Mouse (Mus musculus) cerebellum, postnatal 14 days (tissue): ENCODE measurements at regions not wholly inside any gene's neighbourhood (a gene's known extent, or its start where the extent isn't known, plus 50 kb on each side); places are given as distances from the start of the nearest gene placed in this dataset.

ENCODE experiments used
- DNase-seq, 2 experiments: peaks; one replicate each; pipeline ENCODE4 v3.0.0; 2021; ENCODE audit warnings: mixed read lengths in 2 of 2

- DNase-seq: peak; percentile 27 to 39
These were observed 178.3 kb upstream of the Topaz1 start for GRCm38 (mm10) chr9:122568691-122569441.

DNA sequence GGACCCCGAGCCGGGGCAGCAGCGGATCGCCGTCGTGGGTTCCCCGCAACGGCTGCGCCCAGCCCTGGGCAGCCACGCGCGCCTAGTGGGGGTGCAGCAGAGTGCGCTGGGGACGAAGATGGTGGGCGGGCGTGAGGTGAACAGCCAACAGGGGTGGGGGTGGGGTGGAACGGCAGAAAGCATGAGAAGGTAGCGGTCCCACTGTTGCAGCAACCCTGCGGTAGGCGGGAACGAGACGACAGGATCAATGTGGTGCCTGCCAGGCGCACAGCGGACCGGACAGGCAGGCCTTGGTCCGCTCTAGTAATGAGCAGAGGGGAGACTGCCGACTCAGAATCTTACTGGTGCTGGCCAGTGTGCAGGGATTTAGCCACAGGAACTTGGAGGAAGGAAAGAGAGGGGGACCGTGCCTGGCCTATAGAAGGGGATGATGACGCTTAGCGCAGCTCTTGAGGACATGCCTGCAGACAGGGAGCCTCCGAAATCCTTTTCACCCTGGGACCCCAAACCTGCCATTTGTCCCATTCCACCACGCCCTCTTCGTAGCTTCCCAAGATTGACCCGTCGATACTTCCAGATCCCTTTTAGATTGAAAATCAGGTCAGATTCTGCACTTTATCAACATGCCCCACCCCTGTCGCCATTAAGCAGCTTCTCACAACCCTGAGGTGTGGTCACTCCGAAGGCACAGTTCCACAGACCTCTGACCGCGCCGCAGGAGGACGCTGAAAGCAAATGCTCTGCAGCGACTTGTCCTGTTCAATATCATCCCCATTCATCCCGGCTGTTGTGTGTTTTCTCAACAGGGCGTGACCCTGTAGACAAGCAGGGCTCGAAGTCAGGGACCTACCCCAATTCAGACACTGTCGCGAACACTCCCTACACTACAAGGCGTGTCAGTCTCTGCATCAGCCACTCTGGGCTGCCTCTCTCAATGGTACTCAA is 177.4 kb upstream of the Topaz1 start:
- DNase-seq: no peak

GRCm38 (mm10) chr9:122571001-122571400 is 176.1 kb upstream of the Topaz1 start:
- no peak for DNase-seq

DNA sequence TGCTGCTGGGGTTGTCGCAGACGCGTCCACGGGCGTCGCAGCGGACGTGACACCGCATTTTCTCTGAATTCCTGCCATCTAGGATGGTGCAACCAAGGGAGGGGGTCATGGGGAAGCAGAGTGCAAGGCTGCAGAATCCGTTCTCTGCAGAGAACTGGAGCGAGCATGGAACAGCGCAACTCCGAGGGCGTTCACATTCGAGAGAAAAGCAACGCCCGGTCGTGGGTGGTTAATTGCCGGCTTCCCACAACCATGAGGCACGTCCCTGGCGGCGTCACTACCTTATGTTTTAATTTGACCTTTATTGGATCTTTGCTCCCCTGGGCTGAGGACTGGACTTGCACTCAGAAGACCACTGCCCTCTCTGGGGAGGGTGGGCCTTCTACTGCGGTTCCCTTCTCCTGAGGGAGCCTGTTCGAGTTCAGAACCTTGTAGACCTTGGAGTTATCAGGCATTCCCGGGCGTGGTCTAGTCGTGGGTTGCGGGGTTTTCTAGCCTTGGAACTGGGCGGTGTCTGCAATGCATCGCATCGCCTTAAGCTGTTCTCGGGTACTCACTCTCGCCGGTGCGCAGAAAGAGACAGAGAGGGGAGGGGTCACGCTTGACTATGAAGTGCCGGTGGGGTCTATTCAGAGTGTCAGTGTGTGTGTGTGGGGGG is 175.6 kb upstream of the Topaz1 start:
- DNase-seq: peak; percentile 24 to 29

GRCm38 (mm10) chr9:122572060-122572835 is 174.9 kb upstream of the Topaz1 start:
- peak; percentile 60 to 61 for DNase-seq

- no peak for DNase-seq
These were observed 174.3 kb upstream of the Topaz1 start for GRCm38 (mm10) chr9:122572836-122573267.

- DNase-seq: no peak
These were observed 161.9 kb upstream of the Topaz1 start for GRCm38 (mm10) chr9:122585228-122585627.

DNA sequence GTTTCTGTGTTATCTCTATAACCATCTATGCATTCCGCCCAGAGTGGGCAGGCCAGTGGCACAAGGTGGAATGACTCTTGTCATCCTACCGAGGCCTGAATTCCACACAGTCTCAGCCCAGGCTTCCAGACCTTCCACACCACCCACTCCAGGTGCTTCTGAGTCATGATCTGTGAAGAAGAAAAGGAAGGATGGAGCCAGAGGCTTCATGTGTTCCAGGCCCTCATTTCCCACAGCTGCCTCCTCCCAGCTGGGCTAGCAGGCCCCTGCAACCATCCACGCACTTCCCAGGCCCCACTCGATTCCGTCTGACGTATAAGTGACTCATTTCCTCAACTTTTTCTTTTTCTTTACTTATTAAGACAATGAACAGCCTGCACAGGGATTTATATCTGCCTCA is 160.7 kb upstream of the Topaz1 start:
- DNase-seq: no peak

DNA sequence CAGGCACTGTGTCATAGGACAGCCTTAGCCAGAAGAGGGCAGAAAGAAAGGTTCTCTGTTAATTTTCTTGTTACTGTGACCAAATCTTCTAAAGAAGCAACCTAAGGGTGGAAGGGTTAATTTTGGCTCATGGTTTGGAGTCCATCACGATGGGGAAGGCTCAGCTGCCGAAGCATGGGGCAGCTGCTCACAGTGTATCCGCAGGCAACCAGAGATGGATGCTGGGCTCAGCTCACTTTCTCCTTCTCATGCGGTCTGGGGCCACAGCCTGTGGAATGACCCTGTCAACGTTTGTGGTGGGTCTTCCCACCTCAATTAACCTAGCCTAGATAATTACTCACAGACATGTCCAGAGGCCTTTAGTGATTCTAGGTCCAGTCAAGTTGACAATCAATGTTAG is 160.2 kb upstream of the Topaz1 start:
- DNase-seq: no peak

- peak in 1 of 2 experiments; percentile 16 for DNase-seq
These were observed 158.9 kb upstream of the Topaz1 start for GRCm38 (mm10) chr9:122588246-122588645.

GRCm38 (mm10) chr9:122592820-122593615 is 154.1 kb upstream of the Topaz1 start:
- DNase-seq: no peak

DNA sequence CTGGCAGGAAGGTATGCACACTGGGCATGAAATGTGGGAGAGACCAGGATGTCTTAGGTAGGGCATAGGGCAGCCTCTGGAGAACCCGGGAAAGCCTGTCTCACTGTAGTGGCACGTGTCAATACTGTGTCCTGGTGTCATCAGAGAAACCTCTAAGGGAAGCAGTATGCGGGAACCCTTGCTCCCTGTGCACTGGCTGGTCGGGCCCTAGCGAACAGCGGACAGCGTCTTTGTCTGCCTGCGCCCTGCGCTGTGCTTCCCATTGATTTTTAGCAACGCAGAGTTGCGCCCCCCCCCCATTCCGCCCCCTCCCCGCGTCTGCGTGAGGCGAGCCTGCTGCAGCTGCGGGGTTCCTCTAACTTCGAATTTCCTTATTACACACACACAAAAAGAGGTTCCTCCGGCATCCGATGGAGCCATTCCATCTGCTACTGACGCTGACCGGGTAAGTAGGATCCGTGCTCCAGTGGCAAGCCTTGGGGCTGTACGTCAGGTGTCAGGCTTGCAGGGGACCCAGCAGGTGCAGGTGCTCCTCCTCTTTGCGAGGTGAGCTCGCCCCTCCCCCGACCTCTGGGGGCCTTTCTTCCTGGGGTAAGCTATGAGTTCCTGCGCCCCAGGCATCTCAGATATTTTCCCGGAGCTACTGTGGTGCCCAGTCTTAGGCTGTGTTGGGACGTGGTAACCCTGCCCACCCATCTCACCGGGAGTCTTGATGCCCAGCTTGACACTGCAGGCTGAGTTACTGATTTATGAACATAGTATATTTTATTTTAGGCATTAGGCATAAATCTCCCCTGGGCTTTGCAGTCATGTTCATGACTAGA is 151.8 kb upstream of the Topaz1 start:
- DNase-seq: no peak

DNA sequence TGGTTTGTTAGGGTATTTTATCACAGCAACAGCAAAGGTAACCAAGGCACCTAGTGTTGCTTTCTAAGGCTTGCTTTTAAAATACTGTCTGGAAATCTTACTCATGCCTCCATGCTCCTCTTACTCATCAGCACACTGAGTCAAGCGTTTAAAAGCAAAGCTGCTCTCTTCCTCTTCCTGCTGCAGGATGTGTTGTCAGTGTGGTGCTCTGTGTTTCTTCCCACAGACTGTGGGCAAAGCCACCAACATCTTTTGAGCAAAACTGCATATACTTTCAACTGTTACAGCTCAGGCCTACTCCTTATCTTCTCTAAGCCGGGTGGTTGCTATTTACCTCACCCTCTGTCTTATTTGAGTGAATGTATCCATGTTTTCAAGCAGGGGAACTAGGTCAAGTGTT is 144.0 kb upstream of the Topaz1 start:
- no peak for DNase-seq

DNA sequence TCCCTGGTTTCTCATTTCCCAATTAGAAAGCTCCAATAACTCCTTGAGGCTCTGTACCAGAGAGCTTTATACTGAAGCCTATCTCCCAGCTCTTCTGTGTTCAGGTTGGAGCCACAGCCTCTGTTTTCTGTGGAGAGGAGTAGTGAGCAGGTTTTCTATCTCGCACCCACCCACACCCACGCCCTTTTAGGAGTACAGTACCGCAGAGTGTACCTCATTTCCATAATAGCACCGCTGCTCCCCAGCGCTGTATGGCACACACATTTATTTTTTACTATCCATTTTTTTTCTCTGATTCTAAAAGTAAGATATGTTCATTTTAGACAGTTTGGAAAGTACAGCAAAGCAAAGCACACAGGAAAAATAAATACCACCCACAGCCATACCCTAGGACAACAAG is 137.5 kb upstream of the Topaz1 start:
- DNase-seq: no peak

DNA sequence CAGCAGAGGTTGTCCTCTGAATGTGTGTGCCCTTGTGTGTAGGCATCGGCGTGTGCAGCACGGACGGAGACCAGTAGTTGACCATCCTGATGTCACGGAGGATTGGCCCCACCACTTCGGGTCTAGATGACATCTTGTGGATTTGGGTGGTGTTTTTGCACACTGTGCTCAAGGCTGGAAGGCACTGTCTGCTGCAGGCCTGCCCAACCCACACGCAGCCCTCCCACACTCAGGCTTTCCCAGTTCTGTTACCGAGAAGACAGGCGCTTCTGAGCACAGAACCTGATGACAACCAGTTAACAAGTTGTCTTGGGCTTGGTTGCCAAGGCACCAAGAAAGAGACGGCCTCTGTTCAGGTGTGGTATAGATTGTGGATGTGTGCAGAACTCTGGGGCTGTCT is 136.2 kb upstream of the Topaz1 start:
- no peak for DNase-seq

DNA sequence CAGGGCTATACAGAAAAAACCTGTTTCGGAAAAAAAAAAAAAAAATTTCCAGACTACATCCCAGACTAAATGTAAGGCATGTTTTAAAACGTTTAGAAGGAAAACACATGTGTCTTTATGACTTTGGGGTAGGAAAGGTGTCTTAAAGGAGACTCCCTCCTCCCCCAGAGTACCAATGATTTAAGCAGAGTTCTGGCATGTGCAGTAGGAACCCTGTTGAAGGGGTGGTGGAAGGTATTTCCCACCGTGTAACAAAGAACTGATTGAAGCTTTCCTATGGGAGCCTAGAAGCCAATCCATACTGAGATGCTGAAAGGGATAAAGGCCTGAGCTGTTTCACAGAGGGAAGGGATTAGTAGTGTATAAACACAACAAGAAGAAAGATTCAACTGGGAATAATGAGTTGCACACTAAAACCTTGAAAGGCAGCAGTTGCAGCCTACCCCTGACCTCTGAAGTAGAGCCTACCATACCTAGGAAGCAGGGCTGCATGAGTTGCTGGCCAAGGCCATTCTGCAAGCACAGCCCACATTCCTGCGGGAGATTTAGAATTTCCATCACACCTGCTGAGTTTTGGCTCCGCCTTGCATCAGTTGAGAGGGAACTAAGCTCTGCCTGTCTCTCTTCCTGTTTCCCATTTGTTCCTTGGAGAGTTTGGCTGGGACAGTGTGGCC is 132.4 kb upstream of the Topaz1 start:
- DNase-seq: peak; percentile 28 to 31

GRCm38 (mm10) chr9:122615351-122615750 is 131.8 kb upstream of the Topaz1 start:
- DNase-seq: peak; percentile 49 to 51

GRCm38 (mm10) chr9:122617793-122618192 is 129.4 kb upstream of the Topaz1 start:
- no peak for DNase-seq

GRCm38 (mm10) chr9:122625081-122625480 is 122.1 kb upstream of the Topaz1 start:
- DNase-seq: peak in 1 of 2 experiments; percentile 51

- DNase-seq: no peak
These were observed 120.8 kb upstream of the Topaz1 start for GRCm38 (mm10) chr9:122626346-122626745.
